Mouse (Mus musculus) MEL (cell line): ENCODE measurements at regions not wholly inside any gene's neighbourhood (a gene's known extent, or its start where the extent isn't known, plus 50 kb on each side); places are given as distances from the start of the nearest gene placed in this dataset.

ENCODE experiments used
- DNase-seq: peaks from one replicate; pipeline ENCODE4 v3.0.0; 2011; ENCODE audit warnings: low read depth, low spot score
- H3K27ac ChIP-seq: 2 replicates; pipeline ENCODE4 v1.5.1; 2012; ENCODE audit warnings: low read depth, mild to moderate bottlenecking, control low read depth, low read length, moderate library complexity; ENCODE audit not compliant: control insufficient read depth
- H3K27me3 ChIP-seq, 2 experiments: fragments of 150-350 bp in 1 of 2; sonication (generic) in 1 of 2; 2 replicates each; pipeline ENCODE4 v1.6.1; 2012; ENCODE audit warnings: low read length in 2 of 2, mild to moderate bottlenecking in 2 of 2, improper control_type of control experiment in 1 of 2, moderate library complexity in 1 of 2; ENCODE audit not compliant: insufficient read depth in 2 of 2, control insufficient read depth in 1 of 2
- H3K36me3 ChIP-seq, 2 experiments: 2 replicates each; pipeline ENCODE4 v1.6.1; 2012 to 2014; ENCODE audit warnings: low read length in 2 of 2, improper control_type of control experiment in 1 of 2, inconsistent platforms in 1 of 2, mild to moderate bottlenecking in 1 of 2; ENCODE audit not compliant: insufficient read depth in 2 of 2, control insufficient read depth in 1 of 2
- H3K4me1 ChIP-seq, 2 experiments: fragments of 150-350 bp in 1 of 2; sonication (generic) in 1 of 2; 2 replicates each; pipeline ENCODE4 v1.6.1; 2012; ENCODE audit warnings: low read length in 2 of 2, improper control_type of control experiment in 1 of 2, mild to moderate bottlenecking in 1 of 2; ENCODE audit not compliant: insufficient read depth in 2 of 2, control insufficient read depth in 1 of 2
- H3K4me3 ChIP-seq, 2 experiments: fragments of 150-350 bp in 1 of 2; sonication (generic) in 1 of 2; 2 replicates each; pipeline ENCODE4 v1.5.1; 2012; ENCODE audit warnings: low read depth in 2 of 2, low read length in 2 of 2, mild to moderate bottlenecking in 2 of 2, moderate library complexity in 2 of 2, control low read depth in 1 of 2, improper control_type of control experiment in 1 of 2; ENCODE audit not compliant: control insufficient read depth in 1 of 2, insufficient read depth in 1 of 2
- H3K79me2 ChIP-seq: 2 replicates; pipeline ENCODE4 v1.6.1; 2012; ENCODE audit warnings: mild to moderate bottlenecking, low read length, moderate library complexity; ENCODE audit not compliant: control insufficient read depth, poor library complexity, insufficient read depth
- H3K9ac ChIP-seq: 2 replicates; pipeline ENCODE4 v1.6.1; 2012; ENCODE audit warnings: low read depth, mild to moderate bottlenecking, control low read depth, low read length, moderate library complexity; ENCODE audit not compliant: control insufficient read depth, poor library complexity, severe bottlenecking
- H3K9me3 ChIP-seq: fragments of 150-350 bp; sonication (generic); replicated peaks from 2 replicates; pipeline ENCODE4 v1.6.1; 2012; ENCODE audit warnings: mild to moderate bottlenecking, low read length, improper control_type of control experiment, moderate library complexity; ENCODE audit not compliant: insufficient read depth
- BHLHE40 ChIP-seq: IDR thresholded peaks from 2 replicates; pipeline ENCODE4 v1.6.1; 2012; ENCODE audit warnings: low read depth, mild to moderate bottlenecking, inconsistent platforms, low read length, improper control_type of control experiment, borderline replicate concordance
- CHD2 ChIP-seq: IDR thresholded peaks from 2 replicates; pipeline ENCODE4 v1.6.1; 2011; ENCODE audit warnings: low read length, improper control_type of control experiment
- EP300 ChIP-seq, 2 experiments: IDR thresholded peaks; 2 replicates each; pipeline ENCODE4 v1.6.1; 2011; ENCODE audit warnings: improper control_type of control experiment in 2 of 2, low read length in 2 of 2, low read depth in 1 of 2, mild to moderate bottlenecking in 1 of 2
- ETS1 ChIP-seq: IDR thresholded peaks from 2 replicates; pipeline ENCODE4 v1.6.1; 2012; ENCODE audit warnings: low read depth, mild to moderate bottlenecking, inconsistent platforms, low read length, improper control_type of control experiment, moderate library complexity
- GATA1 ChIP-seq: IDR thresholded peaks from 2 replicates; pipeline ENCODE4 v1.6.1; 2011; ENCODE audit warnings: low read depth, low read length, improper control_type of control experiment
- HCFC1 ChIP-seq: IDR thresholded peaks from 2 replicates; pipeline ENCODE4 v1.6.1; 2012; ENCODE audit warnings: low read depth, mild to moderate bottlenecking, inconsistent platforms, low read length, improper control_type of control experiment, moderate library complexity
- KAT2A ChIP-seq: conservative IDR thresholded peaks from 2 replicates; pipeline ENCODE4 v1.6.1; 2012; ENCODE audit warnings: low read depth, low read length, improper control_type of control experiment, inconsistent platforms
- MAX ChIP-seq: IDR thresholded peaks from 2 replicates; pipeline ENCODE4 v1.6.1; 2011; ENCODE audit warnings: low read length, improper control_type of control experiment
- MAZ ChIP-seq: IDR thresholded peaks from 2 replicates; pipeline ENCODE4 v1.6.1; 2012; ENCODE audit warnings: low read depth, mild to moderate bottlenecking, inconsistent platforms, low read length, improper control_type of control experiment
- MYC ChIP-seq: IDR thresholded peaks from 2 replicates; pipeline ENCODE4 v1.6.1; 2011; ENCODE audit warnings: low read depth, mild to moderate bottlenecking, low read length, improper control_type of control experiment, moderate library complexity
- NRF1 ChIP-seq: IDR thresholded peaks from 2 replicates; pipeline ENCODE4 v1.6.1; 2014; ENCODE audit warnings: low read depth, mild to moderate bottlenecking, inconsistent platforms, low read length, improper control_type of control experiment, moderate library complexity; ENCODE audit not compliant: poor library complexity, insufficient read depth, severe bottlenecking
- POLR2A ChIP-seq, 2 experiments: IDR thresholded peaks; 2 replicates each; pipeline ENCODE4 v1.6.1; 2011 to 2012; ENCODE audit warnings: low read length in 2 of 2, mild to moderate bottlenecking in 2 of 2, control low read depth in 1 of 2, improper control_type of control experiment in 1 of 2, low read depth in 1 of 2, moderate library complexity in 1 of 2; ENCODE audit not compliant: control insufficient read depth in 1 of 2, insufficient read depth in 1 of 2, poor library complexity in 1 of 2
- POLR2AphosphoS2 ChIP-seq: IDR thresholded peaks from 2 replicates; pipeline ENCODE4 v1.6.1; 2011; ENCODE audit warnings: low read length, improper control_type of control experiment
- POLR2AphosphoS5 ChIP-seq: IDR thresholded peaks from 2 replicates; pipeline ENCODE4 v1.6.1; 2012; ENCODE audit warnings: low read depth, borderline replicate concordance, mild to moderate bottlenecking, inconsistent platforms, low read length, moderate library complexity, mixed read lengths
- RAD21 ChIP-seq: IDR thresholded peaks from 2 replicates; pipeline ENCODE4 v1.6.1; 2011; ENCODE audit warnings: mild to moderate bottlenecking, low read depth, low read length, improper control_type of control experiment
- RCOR1 ChIP-seq: IDR thresholded peaks from 2 replicates; pipeline ENCODE4 v1.6.1; 2012; ENCODE audit warnings: low read depth, mild to moderate bottlenecking, inconsistent platforms, low read length, improper control_type of control experiment
- SIN3A ChIP-seq: IDR thresholded peaks from 2 replicates; pipeline ENCODE4 v1.6.1; 2012; ENCODE audit warnings: low read length, improper control_type of control experiment, inconsistent platforms
- TAL1 ChIP-seq: IDR thresholded peaks from 2 replicates; pipeline ENCODE4 v1.6.1; 2012; ENCODE audit warnings: mild to moderate bottlenecking, inconsistent platforms, low read length, moderate library complexity, mixed read lengths
- TBP ChIP-seq: IDR thresholded peaks from 2 replicates; pipeline ENCODE4 v1.8.0; 2011; ENCODE audit warnings: low read depth, low read length, improper control_type of control experiment
- TCF12 ChIP-seq: IDR thresholded peaks from 2 replicates; pipeline ENCODE4 v1.6.1; 2014; ENCODE audit warnings: low read depth, mild to moderate bottlenecking, inconsistent platforms, low read length, improper control_type of control experiment, moderate library complexity
- USF1 ChIP-seq: IDR thresholded peaks from 2 replicates; pipeline ENCODE4 v1.6.1; 2014; ENCODE audit warnings: low read depth, mild to moderate bottlenecking, inconsistent platforms, low read length, improper control_type of control experiment, moderate library complexity
- USF2 ChIP-seq, 2 experiments: IDR thresholded peaks; 2 replicates each; pipeline ENCODE4 v1.6.1; 2011 to 2012; ENCODE audit warnings: improper control_type of control experiment in 2 of 2, low read length in 2 of 2, borderline replicate concordance in 1 of 2, inconsistent platforms in 1 of 2, low read depth in 1 of 2, mild to moderate bottlenecking in 1 of 2; ENCODE audit not compliant: insufficient read depth in 1 of 2

DNA sequence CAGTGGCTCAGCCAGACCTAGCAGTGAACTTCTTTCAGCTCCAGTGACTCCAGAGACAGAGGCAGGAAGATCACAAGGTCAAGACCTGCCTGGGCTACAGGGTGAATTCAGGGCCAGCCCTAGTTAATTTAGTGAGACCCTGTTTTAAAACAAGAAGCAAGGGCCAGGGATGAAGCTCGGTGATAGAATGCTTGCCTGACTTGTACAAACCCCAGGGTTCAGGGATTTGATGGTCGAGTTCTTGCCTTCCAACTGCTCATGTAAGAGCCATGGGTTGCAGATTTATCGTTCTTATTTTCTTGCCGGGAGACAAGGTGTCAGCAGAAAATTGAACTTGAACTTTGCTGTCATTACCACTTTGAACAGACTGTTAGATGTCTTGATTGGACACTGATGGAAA, 78.9 kb upstream of the Smyd2 start:
- Histone ChIP-seq H3K27me3 (no peaks in the 10 kb centered on the region), H3K9ac (no peak overlapping the region), H3K27ac (no peak overlapping the region), H3K36me3 (no peaks in the 10 kb centered on the region), H3K9me3 (no peaks in the 10 kb centered on the region), H3K79me2 (no peaks in the 10 kb centered on the region), H3K4me3 (no peak overlapping the region), H3K4me1 (no peaks in the 10 kb centered on the region)
- TF ChIP-seq TCF12 (no peak), NRF1 (no peak), RAD21 (no peak), TAL1 (no peak), MYC (no peak), POLR2AphosphoS5 (no peak), ETS1 (no peak), BHLHE40 (no peak), KAT2A (no peak), MAX (no peak), HCFC1 (no peak), USF1 (no peak), GATA1 (no peak), EP300 (IDR thresholded peaks at IDR 0.05; ENCODE audit: low read depth in 1 of 2, low read length in 2 of 2) (no peak), MAZ (no peak), RCOR1 (no peak)
- no peak for DNase-seq

DNA sequence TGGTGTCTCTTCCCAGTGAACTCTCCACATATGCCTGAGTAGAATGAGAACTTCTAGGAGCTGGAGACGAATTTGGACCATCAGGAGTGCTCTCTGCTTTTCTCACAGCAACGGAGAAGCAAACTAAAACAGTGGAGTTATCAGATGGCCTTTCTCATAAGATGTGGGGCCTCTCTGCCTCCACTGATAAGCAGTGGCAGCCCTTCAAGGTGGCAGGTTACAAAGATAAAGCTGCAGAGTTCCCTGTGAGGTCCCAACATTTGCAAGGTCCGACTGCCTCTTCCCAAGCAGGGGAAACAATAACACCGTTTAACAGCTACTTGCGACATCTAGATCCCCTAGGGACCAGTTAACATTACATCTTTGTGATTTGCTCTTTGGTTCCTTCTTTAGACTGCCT, 71.5 kb upstream of the Smyd2 start:
- no peak overlapping the region for H3K4me3 ChIP-seq
- TF ChIP-seq CHD2 (no peak), TBP (no peak), POLR2A (IDR thresholded peaks at IDR 0.05; ENCODE audit: control insufficient read depth in 1 of 2, insufficient read depth in 1 of 2, low read depth in 1 of 2, low read length in 2 of 2, poor library complexity in 1 of 2) (no peak), SIN3A (no peak), POLR2AphosphoS2 (no peak), POLR2AphosphoS5 (no peak), TAL1 (no peak), USF2 (IDR thresholded peaks at IDR 0.05; ENCODE audit: borderline replicate concordance in 1 of 2, insufficient read depth in 1 of 2, low read depth in 1 of 2, low read length in 2 of 2) (no peak)
- TF ChIP-seq, all 39 proteins: peak for 0
- Histone ChIP-seq H3K9ac (no peak overlapping the region), H3K4me1 (no peaks in the 10 kb centered on the region), H3K9me3 (no peaks in the 10 kb centered on the region), H3K27me3 (no peaks in the 10 kb centered on the region), H3K36me3 (no peaks in the 10 kb centered on the region), H3K79me2 (no peaks in the 10 kb centered on the region), H3K27ac (no peak overlapping the region)
- DNase-seq: no peak
